Mouse (Mus musculus) heart, postnatal 25 days (tissue): ENCODE measurements around the gene Rnf169. TPM values are rescaled to one million over a fixed set of nuclear protein-coding genes. Genes with fewer than 3 reads are reported as not detected.
A peak's percentile ranks its signal among the peaks of the same experiment; 100 is the strongest.

Source experiments
- DNase-seq: peaks from one replicate; pipeline ENCODE4 v3.0.0; 2022; ENCODE audit warnings: low spot score
- intact Hi-C: fragments of 180-260 bp; cut with DNase I; formaldehyde crosslinking; loops from one replicate; pipeline ENCODE4 v1.15.1; 2025
- total RNA-seq, 2 experiments: library from RNA; stranded (reverse); gene quantifications; 2 replicates each; pipeline ENCODE4 v1.2.3; 2021

Rnf169 gene
- total RNA-seq = 10 to 100 TPM in 1 of 2 experiments, 1 to 10 TPM in 1; 9.8 to 10.2 TPM

DNA sequence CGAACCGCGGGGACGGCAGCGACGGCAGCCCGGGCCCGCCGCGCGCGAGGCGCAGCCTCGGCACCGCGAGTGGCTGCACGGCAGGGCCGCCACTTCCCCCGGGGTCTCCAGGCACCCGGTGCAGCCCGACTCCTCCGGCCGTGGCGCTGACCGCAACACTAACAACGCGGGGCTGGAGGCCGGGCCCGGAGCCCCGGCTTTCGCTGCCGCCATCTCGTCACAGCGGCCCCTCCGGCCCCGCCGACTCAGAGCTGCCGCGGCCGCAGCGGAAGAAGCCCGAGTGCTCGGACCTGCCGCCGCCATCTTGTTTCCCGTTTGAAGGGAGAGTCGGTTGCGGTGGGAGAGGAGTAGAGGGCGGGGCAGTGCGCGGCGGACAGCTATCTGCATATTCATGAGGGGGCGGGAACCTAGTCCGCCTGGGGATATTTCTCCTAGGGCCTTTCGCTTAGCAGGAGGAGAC is at the start of gene Rnf169:
Gene Rnf169, minus strand, starts transcription at position 317 of the 460 bp plus-strand sequence.
- DNase-seq = peak; percentile 86
- intact Hi-C loops = loop anchor here (10.0 kb wide), 1 partner anchor 355 kb away; the partner anchor contains the start of gene Tpbgl

DNA sequence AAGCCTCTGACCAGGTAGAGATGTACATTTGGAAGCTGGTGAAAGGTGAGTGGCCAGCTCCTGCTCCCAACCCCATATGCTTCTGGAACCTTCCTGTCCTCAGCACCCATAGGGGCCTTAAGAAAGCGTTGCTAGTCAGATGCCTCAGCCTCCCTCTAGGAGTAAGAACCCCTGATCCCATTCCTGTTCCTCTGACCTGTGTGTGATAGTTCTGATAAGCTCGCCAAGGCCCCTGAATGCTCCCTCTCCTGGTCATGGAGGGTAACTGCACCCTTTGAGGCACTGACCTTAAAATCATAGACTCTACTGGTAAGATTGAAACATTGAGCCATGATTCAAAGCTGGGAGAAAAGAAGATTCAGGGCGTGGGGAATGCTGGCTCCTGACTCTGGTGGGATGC is 49.1 kb upstream of the Rnf169 start:
- DNase-seq = no peak
- intact Hi-C loops = no loop called here

DNA sequence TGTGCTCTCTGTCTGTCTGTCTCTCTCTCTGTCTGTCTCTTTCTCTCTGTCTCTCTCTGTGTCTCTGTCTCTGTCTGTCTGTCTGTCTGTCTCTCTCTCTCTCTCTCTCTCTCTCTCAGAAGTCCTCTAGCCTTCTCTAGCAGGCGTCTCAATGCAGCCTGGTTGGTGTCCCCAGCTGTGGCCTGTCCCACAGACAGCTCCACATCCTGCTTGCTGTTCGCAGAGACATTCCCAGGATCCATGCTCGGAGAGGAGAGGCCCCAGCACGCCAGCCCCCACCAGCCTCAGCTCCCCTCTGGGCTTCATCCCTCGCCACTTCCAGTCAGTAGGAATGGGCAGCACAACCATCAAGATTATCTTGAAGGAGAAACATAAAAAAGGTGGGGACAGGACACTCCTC is 47.1 kb upstream of the Rnf169 start:
- DNase-seq = no peak
- intact Hi-C loops = no loop called here

DNA sequence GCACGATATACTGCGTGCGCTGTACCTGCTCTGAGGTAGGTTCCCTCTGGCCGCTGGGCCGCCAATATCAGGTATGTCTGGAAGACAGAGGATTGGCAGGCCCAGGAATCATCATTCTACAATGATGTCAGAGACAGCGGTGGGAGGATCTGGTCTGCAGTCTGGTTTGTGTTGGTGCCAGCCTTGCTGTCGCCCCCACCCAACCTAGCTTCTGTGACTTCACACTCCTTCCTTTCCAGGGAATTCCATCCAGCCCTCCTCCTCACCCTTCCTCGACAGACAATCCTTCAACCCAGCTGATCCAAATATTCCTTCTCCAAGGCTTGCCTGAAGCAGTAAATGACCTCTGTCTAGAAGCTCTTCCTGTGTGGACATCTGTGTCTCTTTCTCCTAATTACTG is 36.8 kb upstream of the Rnf169 start:
- intact Hi-C loops = no loop called here
- DNase-seq = no peak

DNA sequence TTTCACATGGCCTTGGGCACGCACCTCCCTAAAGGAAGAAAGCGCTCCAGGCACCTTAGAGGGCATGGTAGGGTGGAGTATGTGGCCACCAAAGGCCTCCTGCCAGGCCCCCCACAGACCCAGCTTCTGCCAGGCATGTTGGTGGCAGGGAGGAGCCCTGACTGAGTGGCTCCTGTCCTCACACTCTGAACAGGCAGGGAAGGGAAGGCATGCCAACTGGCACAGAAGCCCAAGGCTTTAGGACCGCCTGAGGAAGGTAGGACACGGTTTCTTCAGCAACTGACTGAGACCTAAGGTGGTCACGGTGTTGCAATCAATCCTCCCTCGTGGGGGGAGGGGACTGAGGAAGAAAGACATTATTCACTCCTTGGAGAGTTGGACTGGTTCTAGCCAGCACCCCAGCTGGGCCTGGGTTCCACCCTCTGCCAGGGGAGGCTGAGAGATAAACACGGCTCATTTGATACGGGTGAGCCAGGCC is 33.9 kb upstream of the Rnf169 start:
- no peak for DNase-seq
- intact Hi-C loops = no loop called here

DNA sequence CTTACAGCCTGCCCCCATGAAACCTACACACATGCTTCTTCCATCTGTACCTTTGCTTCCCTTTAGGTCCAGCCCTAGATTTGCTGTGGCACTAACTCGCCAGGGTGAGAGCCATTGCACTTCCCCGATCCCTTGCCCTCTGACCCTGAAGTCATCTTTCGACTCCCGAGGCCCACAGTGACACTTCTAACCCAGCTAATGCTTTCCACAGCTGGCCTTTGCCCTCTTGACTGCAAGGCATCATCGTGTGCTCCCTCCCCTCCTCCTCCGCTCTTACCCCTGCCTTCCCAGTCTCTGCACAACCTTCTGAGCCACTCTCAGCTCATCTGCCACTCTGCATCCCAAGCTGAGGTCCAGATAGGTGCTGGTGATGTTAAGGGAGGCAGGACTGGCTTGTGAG is 32.3 kb upstream of the Rnf169 start:
- intact Hi-C loops = no loop called here

DNA sequence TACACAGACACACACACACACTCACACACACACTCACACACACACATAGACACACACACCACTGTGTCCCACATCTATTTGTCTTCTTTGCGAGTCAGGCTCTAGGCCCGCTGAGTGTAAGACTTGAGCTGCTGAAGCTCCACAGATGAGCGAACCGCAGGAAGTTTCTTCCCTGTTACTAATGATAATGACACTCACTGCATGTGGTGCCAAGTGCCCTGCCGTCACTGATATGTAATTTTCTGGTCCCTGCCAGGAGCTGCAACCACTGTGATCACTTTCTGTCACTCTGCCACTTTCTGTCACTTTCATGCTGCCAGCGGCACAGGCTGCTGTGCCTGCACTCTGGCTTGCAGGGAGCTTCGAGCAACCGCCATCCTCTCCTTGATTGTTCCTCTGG is 31.8 kb upstream of the Rnf169 start:
- no peak for DNase-seq
- intact Hi-C loops = no loop called here

More for the DNA sequence above, 32.3 kb upstream of the Rnf169 start:
- no peak for DNase-seq

DNA sequence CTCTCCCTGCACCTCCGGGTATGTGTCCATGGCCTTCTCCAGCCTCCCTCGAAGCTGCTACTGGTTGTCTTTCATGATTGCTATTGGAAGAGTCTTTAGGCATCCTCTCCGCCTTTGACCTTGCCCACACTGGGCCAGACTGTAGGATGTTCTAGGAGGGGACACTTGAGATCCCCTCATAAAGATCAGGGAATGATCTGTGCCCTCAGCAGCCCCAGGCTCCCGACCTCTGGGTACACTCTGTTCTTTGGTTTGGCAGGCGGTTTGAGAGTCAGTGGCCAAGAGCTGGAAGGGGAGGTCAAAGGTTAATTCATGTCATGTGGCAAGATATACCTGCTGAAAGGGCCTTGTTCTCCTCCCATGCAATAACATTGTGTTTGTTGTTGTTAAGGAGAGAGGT is 30.5 kb upstream of the Rnf169 start:
- DNase-seq = no peak
- intact Hi-C loops = no loop called here

DNA sequence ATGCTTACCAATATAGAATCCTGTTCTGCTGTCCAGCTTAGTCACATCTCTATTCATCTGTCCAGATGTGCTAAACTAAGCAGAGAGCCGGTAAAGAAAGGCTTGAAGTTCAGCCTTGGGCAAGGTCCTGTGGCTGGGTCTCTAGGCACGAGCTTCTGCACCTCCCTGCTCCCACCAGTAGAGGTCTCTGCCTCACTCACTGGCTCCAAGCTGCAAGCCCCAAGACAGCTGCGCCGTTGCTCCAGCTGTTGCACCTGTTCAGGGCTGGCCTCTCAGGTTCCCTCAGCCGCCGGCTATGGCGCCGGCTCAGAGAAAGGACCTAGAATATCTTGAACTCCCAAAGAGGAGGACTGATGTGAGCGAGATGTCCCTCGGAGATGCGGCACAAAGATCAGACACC is 29.4 kb upstream of the Rnf169 start:
- intact Hi-C loops = loop anchor here (2.0 to 5.0 kb wide), 2 partner anchors 99 to 178 kb away; no protein-coding TSS in a partner anchor

DNA sequence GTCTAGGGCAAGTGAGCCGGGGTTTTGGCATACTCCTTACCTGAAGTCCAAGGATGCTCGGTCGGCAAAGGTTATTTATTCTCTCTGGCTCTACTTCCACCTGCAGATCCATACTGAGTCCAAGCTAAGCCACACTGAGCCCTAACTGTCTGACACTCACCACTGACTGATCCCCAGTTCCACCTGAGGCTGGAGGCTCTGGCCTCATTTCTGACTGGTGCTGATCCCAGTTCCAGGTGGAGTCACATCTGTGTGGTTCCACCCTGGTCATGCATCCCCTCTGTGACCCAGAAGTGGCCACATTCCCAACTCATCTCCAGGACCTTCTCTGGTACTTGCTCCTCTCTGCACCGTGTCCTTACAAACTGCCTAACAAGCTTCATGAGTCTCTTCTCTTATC is 28.5 kb upstream of the Rnf169 start:
- intact Hi-C loops = loop anchor here (2.0 to 5.0 kb wide), 2 partner anchors 100 to 179 kb away; no protein-coding TSS in a partner anchor
- no peak for DNase-seq

More for the DNA sequence above, 29.4 kb upstream of the Rnf169 start:
- peak; percentile 14 for DNase-seq

DNA sequence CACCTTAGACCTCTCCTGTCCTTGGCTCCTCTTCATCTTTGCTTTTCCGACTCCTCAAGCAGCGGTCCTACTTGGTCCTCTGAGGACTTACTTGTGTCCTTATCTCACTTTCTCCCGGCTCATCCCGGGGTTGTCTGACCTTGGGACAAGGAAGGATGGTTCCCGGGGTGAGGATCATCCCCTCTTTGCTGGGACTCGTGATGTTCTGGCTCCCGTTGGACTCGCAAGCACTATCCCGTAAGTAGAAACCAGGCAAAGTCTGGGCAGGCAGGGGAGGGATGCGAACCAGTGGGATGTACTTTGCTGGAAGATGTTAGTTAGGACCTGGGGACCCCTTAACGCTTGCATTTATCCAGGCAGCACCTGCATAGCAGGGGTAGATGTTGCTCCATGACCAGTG is 26.2 kb upstream of the Rnf169 start:
- intact Hi-C loops = loop anchor here (5.0 kb wide), 1 partner anchor 181 kb away; no protein-coding TSS in a partner anchor
- DNase-seq = no peak

DNA sequence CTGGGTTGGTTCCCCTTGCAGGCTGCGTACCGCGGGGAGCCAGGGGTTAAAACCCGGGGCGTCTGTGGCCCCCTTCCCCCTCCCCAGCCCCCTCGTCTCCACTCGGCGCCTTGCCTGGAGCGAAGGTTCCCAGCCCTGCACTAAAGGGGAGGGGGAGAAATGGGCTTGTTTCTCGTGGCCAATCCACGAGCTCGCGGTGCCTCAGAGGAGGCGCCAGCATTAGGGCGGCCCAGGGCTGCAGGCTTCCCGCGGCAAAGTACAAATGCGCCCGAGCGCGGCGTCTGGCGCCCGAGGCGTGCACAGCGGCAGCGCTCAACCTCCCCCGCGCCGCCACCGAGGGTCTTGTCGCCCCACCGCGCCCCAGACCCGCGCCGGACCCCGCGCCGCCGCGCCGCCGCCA is 25.5 kb upstream of the Rnf169 start, which contains the start of gene Chrdl2:
Gene Chrdl2, plus strand, starts transcription at position 383 of the 400 bp plus-strand sequence.
- DNase-seq = no peak
- intact Hi-C loops = loop anchor here (5.0 kb wide), 1 partner anchor 182 kb away; no protein-coding TSS in a partner anchor

DNA sequence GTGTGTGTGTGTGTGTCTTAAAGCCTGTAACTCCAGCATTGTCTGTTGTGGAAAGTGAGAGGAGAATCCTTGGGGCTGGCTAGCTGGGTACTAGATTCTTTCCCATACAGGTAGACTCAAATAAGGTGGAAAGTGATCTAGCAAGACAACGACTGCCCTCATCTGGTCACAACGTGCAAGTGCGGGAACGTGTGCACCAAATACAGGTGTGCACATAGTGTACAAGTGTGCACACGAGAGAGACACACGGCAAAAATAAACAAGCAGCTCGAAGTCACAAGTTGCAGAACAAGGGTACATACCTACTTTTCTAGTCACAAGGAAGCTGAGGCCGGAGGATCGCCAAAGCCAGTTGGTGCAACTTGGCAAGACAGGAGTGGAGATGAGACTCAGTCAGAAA is 23.5 kb upstream of the Rnf169 start:
- no peak for DNase-seq
- intact Hi-C loops = no loop called here

DNA sequence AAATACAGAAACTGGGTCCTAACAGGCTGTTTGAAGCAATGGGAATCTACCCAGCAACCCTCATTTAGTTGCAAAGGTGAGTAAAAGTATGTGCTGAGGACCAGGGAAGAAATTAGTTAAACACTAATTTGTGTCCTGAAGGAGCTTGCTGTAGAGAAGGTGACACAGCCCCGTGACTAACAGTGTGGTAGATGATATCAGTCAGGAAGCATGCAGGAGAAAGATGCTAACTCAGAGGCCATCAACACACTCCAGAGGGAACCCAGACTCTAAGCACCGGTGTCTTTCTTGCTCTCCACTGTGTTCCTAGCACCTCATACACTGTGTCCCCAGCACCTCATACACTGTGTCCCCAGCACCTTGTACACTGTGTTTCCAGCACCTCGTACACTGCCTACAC is 18.4 kb upstream of the Rnf169 start:
- no peak for DNase-seq
- intact Hi-C loops = no loop called here

DNA sequence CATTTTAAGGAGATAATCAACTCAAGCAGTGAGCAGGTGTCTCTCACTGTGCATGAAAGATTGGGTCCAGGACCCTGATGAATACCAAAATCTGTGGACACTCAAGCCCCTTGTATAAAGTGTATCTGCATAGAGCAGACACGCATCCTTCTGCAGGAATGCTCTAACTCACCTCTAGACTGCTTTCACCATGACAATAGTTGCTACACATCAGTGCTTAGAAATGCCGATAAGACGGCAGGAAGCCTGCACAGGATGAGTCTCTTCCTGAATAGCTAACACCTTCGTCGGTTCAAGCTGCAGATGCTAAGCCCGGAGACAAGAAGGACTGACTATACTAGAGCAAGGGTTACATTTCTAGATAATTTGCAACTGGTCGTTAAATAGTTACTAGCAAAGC is 14.9 kb upstream of the Rnf169 start:
- DNase-seq = no peak
- intact Hi-C loops = no loop called here

DNA sequence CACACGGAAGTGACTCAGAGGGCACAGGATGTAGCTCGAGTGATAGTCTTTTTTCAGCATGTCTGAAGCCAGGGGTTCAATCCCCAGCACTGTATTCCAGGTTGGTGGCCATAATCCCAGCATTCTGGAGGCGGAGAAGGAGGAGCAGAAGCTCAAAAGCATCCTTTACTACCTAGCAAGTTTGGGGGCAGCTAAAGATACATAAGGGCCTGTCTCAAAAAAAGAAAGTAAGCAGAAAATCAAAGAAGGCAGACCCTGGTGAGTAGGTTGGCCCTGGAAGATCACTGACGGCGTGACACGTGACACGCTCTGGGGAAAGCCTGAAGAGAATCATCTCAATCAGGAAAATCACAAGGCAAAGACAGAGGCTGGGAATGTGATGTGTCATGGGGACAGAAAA is 12.9 kb upstream of the Rnf169 start:
- DNase-seq = no peak
- intact Hi-C loops = no loop called here

DNA sequence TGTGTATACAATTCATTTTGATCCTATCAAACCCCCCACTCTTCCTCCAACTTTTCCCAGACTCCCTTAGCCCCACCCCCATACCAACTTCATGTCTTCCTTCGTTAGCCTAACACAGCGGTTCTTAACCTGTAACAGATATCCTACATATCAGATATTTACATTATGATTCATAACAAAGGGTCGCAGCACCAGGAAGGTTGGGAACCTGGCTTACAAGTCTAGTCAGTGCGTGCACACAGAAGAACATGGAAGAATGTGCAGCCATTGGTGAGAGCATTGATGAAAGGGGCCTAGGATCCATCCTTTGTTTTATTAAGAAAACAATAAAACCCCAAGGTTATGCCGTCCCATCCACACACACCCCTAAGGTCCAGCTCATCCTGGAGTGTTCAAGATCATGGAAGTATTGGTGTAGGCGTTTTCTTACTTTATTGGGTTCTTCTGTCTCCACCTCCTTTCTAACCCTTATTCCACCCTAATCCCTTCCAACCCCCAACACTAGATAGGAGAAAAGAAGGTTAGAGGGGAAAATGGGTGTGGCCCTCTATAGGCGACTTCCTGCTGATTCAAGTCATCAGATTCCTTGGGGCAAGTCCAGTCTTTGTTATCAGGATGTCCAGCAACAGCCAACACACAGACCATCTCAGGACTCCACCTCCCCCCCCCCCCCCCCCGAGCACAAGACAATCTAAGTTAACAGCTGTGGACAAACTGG is 10.9 kb upstream of the Rnf169 start:
- no peak for DNase-seq
- intact Hi-C loops = no loop called here

DNA sequence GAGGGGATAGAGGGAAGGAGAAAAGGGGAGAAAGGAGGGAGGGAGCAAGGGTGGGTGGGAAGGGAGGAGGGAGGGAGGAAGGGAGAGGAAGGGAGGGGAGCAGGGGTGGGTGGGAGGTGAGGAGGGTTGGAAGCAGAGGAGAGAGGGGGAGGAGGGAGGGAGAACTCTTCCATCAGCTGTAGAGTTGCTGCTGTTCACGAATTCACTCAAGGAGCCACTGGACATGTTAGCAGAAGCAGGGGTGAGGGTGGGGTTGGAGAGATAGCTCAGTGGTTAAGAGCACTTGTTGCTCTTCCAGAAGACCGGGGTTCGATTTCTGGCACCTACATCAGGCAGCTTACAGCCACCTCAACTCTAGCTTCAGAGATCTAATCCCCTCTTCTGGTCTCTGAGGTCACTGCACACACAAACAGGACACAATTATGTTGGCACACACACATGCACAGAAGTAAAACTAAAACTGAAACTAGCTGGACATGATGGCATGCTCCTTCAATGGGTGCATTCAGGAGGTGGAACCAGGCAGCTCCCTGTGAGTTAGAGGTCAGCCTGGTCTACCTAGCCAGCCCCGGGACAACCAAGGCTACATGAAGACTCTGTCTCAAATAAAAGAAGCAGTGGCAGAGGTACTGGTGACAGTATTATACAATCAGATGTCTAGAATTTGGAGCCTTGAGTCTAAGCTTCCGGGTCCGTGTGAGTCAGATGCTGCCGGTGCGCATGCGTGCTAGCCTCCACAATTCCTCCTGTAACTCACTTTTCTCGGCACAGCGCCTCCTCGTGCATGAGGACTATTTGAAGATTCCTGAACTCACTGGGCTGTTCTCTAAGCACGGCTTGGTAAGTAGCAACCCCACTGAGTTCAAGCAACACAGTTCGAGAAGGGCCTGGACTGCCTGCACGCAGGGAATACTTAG is 9.9 kb upstream of the Rnf169 start:
- no peak for DNase-seq
- intact Hi-C loops = loop anchor here (2.0 to 10.0 kb wide), 2 partner anchors 197 to 365 kb away; partner anchors contain the start of gene Tpbgl

DNA sequence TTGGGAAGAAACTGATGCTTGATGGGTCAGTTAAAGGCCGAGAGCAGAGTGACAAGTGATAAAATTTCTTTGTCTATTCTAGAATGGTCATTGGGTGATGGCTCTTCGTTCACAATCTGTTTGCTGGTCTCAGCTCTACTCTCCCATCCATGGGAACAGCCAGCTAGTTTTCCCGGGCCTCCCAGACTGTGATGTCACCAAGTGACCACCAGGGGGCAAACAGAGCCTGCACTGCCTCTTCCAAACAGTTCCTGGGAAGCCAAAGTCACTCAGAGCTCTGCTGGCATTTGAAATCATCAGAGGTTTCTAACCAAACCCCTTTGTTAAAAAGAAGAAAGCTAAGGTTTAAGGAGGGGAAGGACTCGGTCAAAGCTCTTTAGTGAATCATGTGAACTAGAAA is 8.5 kb upstream of the Rnf169 start:
- DNase-seq = peak; percentile 32
- intact Hi-C loops = loop anchor here (1.0 to 10.0 kb wide), 3 partner anchors 120 to 364 kb away; partner anchors contain the start of gene Tpbgl
